Mouse (Mus musculus): ENCODE results near the gene Agbl1. TPM values are rescaled to one million over a fixed set of nuclear protein-coding genes. Genes with fewer than 3 reads are reported as not detected.

The Agbl1 gene
- polyA plus RNA-seq, 1 experiment from 2014 or later = not detected

GRCm38 (mm10) chr7:76339308-76339707 is 109.6 kb downstream of the Agbl1 start:
- Histone ChIP-seq H3K27ac (no peak overlapping the region), H3K4me3 (ENCODE audit: inconsistent target) (no peak overlapping the region), H3K36me3 (ENCODE audit: inconsistent target) (no peaks in the 10 kb centered on the region), H3K79me2 (ENCODE audit: inconsistent target) (no peaks in the 10 kb centered on the region)
- WGBS (ENCODE audit: missing documents) = 94% methylated on average over 4 of the region's 4 CpGs

- H3K79me2 ChIP-seq (ENCODE audit: inconsistent target) = no peaks in the 10 kb centered on the region
- no peak overlapping the region for H3K4me3 ChIP-seq (ENCODE audit: inconsistent target)
- no peaks in the 10 kb centered on the region for H3K36me3 ChIP-seq (ENCODE audit: inconsistent target)
- no peak overlapping the region for H3K27ac ChIP-seq
- WGBS (ENCODE audit: missing documents) = 100% methylated on average over 1 of the region's 1 CpGs
These were observed 111.9 kb downstream of the Agbl1 start for GRCm38 (mm10) chr7:76341601-76342000.

GRCm38 (mm10) chr7:76353469-76353868 is 123.8 kb downstream of the Agbl1 start:
- 52% methylated on average over 10 of the region's 10 CpGs for WGBS (ENCODE audit: missing documents)
- Histone ChIP-seq H3K36me3 (ENCODE audit: inconsistent target) (no peaks in the 10 kb centered on the region), H3K27ac (no peak overlapping the region), H3K4me3 (ENCODE audit: inconsistent target) (no peak overlapping the region), H3K79me2 (ENCODE audit: inconsistent target) (no peaks in the 10 kb centered on the region)

DNA sequence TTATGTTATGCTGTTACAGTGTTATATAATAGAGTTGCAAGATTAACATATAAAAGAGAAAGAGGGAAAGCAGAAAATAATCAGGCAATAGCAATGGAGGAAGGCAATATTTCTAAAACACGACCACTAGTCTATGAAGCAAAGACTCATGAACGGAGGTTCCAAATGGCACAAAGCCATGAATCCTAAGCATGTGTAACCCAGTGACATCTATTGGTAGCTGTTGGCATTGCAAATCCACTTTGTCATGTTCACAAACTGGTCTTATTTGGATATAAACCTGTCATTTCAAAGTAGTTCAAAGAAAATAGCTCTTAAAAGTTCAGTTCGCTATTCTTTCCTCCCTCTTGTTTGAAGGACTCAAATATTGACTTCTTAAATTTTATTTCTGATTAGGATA is 124.8 kb downstream of the Agbl1 start:
- Histone ChIP-seq H3K36me3 (ENCODE audit: inconsistent target) (no peaks in the 10 kb centered on the region), H3K4me3 (ENCODE audit: inconsistent target) (no peak overlapping the region), H3K79me2 (ENCODE audit: inconsistent target) (no peaks in the 10 kb centered on the region), H3K27ac (no peak overlapping the region)
- 17% methylated on average over 3 of the region's 3 CpGs for WGBS (ENCODE audit: missing documents)

GRCm38 (mm10) chr7:76371269-76371668 is 141.6 kb downstream of the Agbl1 start:
- WGBS (ENCODE audit: missing documents) = 92% methylated on average over 4 of the region's 4 CpGs
- Histone ChIP-seq H3K27ac (no peak overlapping the region), H3K79me2 (ENCODE audit: inconsistent target) (no peaks in the 10 kb centered on the region), H3K4me3 (ENCODE audit: inconsistent target) (no peak overlapping the region), H3K36me3 (ENCODE audit: inconsistent target) (no peaks in the 10 kb centered on the region)

DNA sequence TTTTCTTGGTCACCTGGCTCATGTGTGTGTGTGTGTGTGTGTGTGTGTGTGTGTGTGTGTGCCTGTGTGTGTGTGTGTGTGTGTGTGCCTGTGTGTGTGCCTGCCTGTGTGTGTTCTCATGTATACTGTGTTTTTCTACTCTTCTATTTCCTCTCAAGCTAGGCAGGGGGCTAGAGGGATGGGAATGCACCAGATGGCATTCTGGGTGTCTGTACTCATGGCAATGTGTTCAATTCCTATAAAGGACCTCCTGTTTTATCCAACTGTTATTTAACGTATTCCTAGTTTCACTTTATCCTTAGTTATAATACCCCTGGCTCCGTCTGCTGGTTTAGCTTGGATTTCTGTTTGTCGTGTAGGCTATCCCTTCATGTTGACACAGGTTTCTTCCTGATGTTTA is 149.8 kb downstream of the Agbl1 start:
- 90% methylated on average over 3 of the region's 3 CpGs for WGBS (ENCODE audit: missing documents)
- no peak overlapping the region for H3K4me3 ChIP-seq (ENCODE audit: inconsistent target)
- H3K27ac ChIP-seq = no peak overlapping the region
- no peaks in the 10 kb centered on the region for H3K79me2 ChIP-seq (ENCODE audit: inconsistent target)
- H3K36me3 ChIP-seq (ENCODE audit: inconsistent target) = no peaks in the 10 kb centered on the region

- WGBS (ENCODE audit: missing documents) = 75% methylated on average over 2 of the region's 2 CpGs
- Histone ChIP-seq H3K27ac (no peak overlapping the region), H3K4me3 (ENCODE audit: inconsistent target) (no peak overlapping the region), H3K79me2 (ENCODE audit: inconsistent target) (no peaks in the 10 kb centered on the region), H3K36me3 (ENCODE audit: inconsistent target) (no peaks in the 10 kb centered on the region)
These were observed 152.3 kb downstream of the Agbl1 start for GRCm38 (mm10) chr7:76381986-76382385.

DNA sequence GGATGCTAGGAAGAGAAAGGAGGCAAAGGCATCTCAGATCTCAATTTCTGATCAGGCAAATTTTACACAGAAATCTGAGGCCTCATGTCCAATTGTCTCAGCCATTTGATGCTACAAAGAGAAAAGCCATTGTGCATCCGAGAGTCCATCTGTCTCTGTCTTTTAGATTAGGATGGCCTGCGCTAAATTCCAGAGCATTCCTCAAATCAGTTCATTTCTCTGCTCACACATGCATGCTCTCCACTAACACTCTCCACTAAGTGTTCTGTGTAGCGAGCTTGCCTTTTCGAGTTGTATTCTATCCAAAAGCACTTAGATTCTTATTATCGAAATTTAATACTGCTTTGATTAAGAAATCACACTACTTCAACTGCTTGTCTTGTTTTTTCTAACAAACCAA is 159.6 kb downstream of the Agbl1 start:
- no peaks in the 10 kb centered on the region for H3K36me3 ChIP-seq (ENCODE audit: inconsistent target)
- H3K79me2 ChIP-seq (ENCODE audit: inconsistent target) = no peaks in the 10 kb centered on the region
- WGBS (ENCODE audit: missing documents) = 84% methylated on average over 5 of the region's 5 CpGs
- H3K27ac ChIP-seq = no peak overlapping the region
- no peak overlapping the region for H3K4me3 ChIP-seq (ENCODE audit: inconsistent target)

- WGBS (ENCODE audit: missing documents) = 9% methylated on average over 15 of the region's 15 CpGs
- Histone ChIP-seq H3K27ac (no peak overlapping the region), H3K79me2 (ENCODE audit: inconsistent target) (no peaks in the 10 kb centered on the region), H3K4me3 (ENCODE audit: inconsistent target) (no peak overlapping the region), H3K36me3 (ENCODE audit: inconsistent target) (no peaks in the 10 kb centered on the region)
These were observed 162.7 kb downstream of the Agbl1 start for GRCm38 (mm10) chr7:76392296-76392940.

- Histone ChIP-seq H3K27ac (no peak overlapping the region), H3K4me3 (ENCODE audit: inconsistent target) (no peak overlapping the region)
- 38% methylated on average over 15 of the region's 15 CpGs for WGBS (ENCODE audit: missing documents)
These were observed 163.5 kb downstream of the Agbl1 start for GRCm38 (mm10) chr7:76392941-76393817.

DNA sequence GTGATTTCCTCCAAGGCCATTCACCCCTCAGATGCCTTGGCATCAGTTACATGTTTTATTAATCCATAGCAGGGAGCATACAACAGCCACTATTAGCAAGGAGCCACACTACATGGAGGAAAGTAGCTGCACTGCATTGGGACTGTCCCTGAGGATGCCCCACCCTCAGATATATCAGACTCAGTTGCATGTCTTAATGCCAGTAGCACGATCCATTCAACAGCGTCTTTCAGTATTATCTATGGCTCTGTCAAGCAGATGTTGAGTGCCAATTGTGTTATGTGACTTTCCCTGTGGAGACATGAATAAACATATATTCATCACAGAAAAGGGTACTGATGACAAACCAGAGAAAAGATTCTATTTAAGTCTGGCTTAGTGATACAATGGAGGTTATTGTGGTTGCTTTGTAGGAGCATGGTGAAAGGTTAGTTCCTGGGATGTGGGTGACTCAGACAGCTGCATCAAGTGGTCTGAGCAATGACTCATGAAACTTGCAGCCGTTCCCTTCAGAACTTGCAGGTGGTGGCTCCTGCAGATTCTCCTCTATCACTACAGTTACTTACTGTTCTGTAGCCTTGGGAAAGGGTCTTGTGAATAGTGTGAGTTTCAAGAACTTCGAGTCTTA is 178.4 kb downstream of the Agbl1 start:
- Histone ChIP-seq H3K36me3 (ENCODE audit: inconsistent target) (no peaks in the 10 kb centered on the region), H3K79me2 (ENCODE audit: inconsistent target) (no peaks in the 10 kb centered on the region), H3K4me3 (ENCODE audit: inconsistent target) (no peak overlapping the region), H3K27ac (no peak overlapping the region)
- 63% methylated on average over 4 of the region's 4 CpGs for WGBS (ENCODE audit: missing documents)

More at GRCm38 (mm10) chr7:76392941-76393817, 163.5 kb downstream of the Agbl1 start:
- Histone ChIP-seq H3K79me2 (ENCODE audit: inconsistent target) (no peaks in the 10 kb centered on the region), H3K36me3 (ENCODE audit: inconsistent target) (no peaks in the 10 kb centered on the region)

- Histone ChIP-seq H3K36me3 (ENCODE audit: inconsistent target) (no peaks in the 10 kb centered on the region), H3K27ac (no peak overlapping the region), H3K79me2 (ENCODE audit: inconsistent target) (no peaks in the 10 kb centered on the region), H3K4me3 (ENCODE audit: inconsistent target) (no peak overlapping the region)
- whole genome bisulfite sequencing (ENCODE audit: missing documents) = 85% methylated on average over 10 of the region's 10 CpGs
These were observed 179.3 kb downstream of the Agbl1 start for GRCm38 (mm10) chr7:76409020-76409419.

DNA sequence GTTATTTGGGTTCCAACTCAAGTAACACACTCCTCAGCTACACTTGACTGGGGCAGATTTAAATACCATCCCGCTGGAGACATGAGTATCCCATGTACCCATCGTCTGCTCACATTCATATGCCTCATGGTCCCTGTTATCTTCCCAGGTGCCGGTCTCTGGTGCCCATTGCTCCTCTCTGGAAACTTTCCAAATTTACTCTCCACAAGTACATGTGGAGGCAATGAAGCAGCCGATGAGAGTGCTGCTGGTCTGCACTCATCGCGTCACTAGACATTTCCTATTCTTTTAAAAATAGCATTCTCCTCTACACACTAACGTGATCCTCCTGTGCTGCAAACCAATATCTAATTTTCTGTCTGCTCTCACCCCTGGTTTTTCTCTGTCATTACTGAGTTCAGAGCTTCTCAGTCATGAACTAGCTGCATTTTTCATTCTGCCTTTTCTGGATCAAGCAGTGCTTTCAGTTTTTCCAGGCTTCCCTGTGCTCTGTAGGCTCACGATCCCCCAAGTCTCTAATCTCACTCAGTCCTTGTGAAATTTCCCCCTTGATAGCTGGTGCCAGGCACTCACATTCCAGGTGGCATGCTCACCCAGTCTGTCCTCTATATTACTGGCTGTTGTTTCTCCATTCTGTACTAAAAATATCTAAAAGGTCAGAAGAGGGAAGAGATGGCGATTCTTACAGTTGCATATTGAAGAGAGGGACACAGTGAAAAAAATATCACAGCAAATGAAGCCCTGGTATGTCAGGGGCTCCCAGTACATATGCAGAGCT is 180.9 kb downstream of the Agbl1 start:
- H3K27ac ChIP-seq = no peak overlapping the region
- no peaks in the 10 kb centered on the region for H3K79me2 ChIP-seq (ENCODE audit: inconsistent target)
- WGBS (ENCODE audit: missing documents) = 78% methylated on average over 9 of the region's 9 CpGs
- no peak overlapping the region for H3K4me3 ChIP-seq (ENCODE audit: inconsistent target)
- no peaks in the 10 kb centered on the region for H3K36me3 ChIP-seq (ENCODE audit: inconsistent target)

GRCm38 (mm10) chr7:76411933-76412587 is 182.4 kb downstream of the Agbl1 start:
- H3K27ac ChIP-seq = no peak overlapping the region
- no peak overlapping the region for H3K4me3 ChIP-seq (ENCODE audit: inconsistent target)
- 54% methylated on average over 4 of the region's 4 CpGs for WGBS (ENCODE audit: missing documents)
- H3K36me3 ChIP-seq (ENCODE audit: inconsistent target) = no peaks in the 10 kb centered on the region
- no peaks in the 10 kb centered on the region for H3K79me2 ChIP-seq (ENCODE audit: inconsistent target)

All from macrophage (primary cell).